Mouse (Mus musculus) left cerebral cortex, postnatal 14 days (tissue): Measurements from ENCODE around the gene Upp2. TPM values are rescaled to one million over a fixed set of nuclear protein-coding genes. Genes with fewer than 3 reads are reported as not detected.

ENCODE experiments used
- DNase-seq, 2 experiments: peaks; one replicate each; pipeline ENCODE4 v3.0.0; 2021 to 2022; ENCODE audit warnings: low spot score in 2 of 2, mixed read lengths in 1 of 2
- intact Hi-C: fragments of 180-260 bp; cut with DNase I; formaldehyde crosslinking; loops from one replicate; pipeline ENCODE4 v1.15.1; 2025
- long read RNA-seq, 2 experiments: library from polyadenylated mRNA; stranded (forward); transcript quantifications; one replicate each; pipeline ENCODE4 v2.0.0; 2021
- total RNA-seq, 2 experiments: library from RNA; stranded (reverse); gene quantifications; 2 replicates each; pipeline ENCODE4 v1.2.3; 2021

The Upp2 gene
- 10 to 100 TPM; 16.7 to 19.4 TPM for total RNA-seq
- long read RNA-seq, experiment 1, transcript Upp2-206 (2 exons, 690 nt) = major isoform, 5 of 17 reads
- long read RNA-seq, experiment 1, partial matches to known transcripts = 3 of 17 reads
- long read RNA-seq, experiment 1, other reads (novel, unspliced or antisense) = 7 of 17 reads
- long read RNA-seq, experiment 2, partial matches to known transcripts = 0 of 15 reads
- long read RNA-seq, experiment 2, other reads (novel, unspliced or antisense) = 11 of 15 reads

DNA sequence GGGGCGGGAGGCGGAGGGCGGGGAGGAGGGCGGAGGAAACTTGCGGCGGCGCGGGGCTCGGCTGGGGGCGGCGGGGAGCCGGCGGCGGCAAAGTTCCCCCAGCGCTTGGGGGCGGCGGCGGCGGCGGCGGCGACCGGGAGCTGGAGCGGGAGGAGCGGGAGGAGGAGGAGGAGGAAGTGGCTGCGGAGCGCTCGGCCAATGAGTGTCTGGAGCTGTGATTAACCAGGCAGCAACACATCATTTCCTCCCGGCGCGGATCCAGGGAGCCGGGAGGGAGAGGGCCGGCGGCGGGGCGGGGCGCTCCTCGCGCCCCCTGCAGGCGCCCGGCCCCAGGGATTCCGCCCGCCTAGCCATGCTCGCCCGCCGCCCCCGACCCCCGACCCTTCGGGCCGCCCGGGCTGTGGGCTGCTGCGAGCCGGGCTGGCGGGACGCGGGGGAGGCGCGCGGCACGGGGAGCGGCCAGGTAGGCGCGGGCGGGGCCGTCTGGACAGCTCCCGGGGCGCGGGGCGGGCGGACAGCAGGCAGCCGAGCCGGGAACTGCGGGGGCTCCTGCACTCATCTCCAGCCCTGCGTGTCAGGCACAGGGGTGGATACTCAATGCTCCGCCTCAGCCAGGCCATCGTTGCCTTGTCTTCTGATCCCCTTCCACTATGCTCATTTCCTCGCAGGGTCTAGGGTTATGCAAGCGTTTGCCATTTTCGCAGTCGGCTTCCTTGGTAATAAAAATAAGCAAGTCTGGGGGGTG, at the start of gene Upp2, which contains the start of gene Acvr1:
Gene Upp2 (plus strand): TSS at position 233 of the 745 bp plus-strand sequence.
Gene Acvr1 (minus strand): TSS at position 92 of the 745 bp plus-strand sequence.
- peak; percentile 89 to 91 for DNase-seq
- intact Hi-C loops = loop anchor here (5.0 kb wide), 3 partner anchors 75 to 100 kb away; no protein-coding TSS in a partner anchor

- DNase-seq = no peak
- intact Hi-C loops = no loop called here
These were observed 48.6 kb upstream of the Upp2 start for GRCm38 (mm10) chr2:58518517-58518916.

DNA sequence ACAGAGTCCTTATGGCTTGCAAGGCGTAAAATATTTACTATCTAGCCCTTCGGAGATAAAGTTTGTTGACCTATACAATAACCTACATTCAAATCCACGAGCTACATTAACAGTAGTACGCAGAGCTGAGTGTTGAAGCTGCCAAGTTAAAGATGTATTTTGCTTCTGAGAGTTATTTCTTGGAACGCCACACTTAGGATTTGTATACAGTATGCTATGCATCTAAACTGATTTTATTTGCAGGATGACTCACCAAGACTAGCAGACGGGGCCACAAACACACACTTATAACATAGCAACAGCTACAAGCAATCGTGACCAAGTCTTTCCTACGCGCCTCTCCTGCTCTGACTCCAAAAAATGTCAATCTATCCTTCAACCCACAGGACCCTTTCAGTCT, 46.4 kb upstream of the Upp2 start:
- intact Hi-C loops = no loop called here
- peak in 1 of 2 experiments; percentile 30 for DNase-seq

GRCm38 (mm10) chr2:58521621-58522020, 45.5 kb upstream of the Upp2 start:
- DNase-seq = no peak
- intact Hi-C loops = no loop called here

DNA sequence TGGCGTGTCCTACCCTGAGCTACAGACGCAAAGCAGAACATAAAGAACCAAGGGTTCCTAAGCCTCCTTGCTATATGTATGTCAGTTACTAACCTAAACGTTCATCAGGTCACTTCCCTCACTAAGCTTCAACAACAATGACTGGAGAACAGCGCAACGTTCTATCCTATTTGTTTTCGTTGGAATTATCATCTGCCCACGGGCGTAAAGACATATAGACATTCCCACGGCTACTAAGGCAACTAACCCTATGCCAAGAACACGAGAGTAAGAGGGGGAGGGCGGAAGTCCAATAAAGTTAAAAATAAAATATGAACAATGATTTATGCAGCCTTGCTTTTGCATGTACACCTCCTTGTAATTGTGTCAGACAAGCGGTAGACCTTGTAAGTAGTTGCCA, 44.0 kb upstream of the Upp2 start:
- intact Hi-C loops = no loop called here
- no peak for DNase-seq

- DNase-seq = no peak
- intact Hi-C loops = no loop called here
These were observed 43.2 kb upstream of the Upp2 start for GRCm38 (mm10) chr2:58523894-58524293.

DNA sequence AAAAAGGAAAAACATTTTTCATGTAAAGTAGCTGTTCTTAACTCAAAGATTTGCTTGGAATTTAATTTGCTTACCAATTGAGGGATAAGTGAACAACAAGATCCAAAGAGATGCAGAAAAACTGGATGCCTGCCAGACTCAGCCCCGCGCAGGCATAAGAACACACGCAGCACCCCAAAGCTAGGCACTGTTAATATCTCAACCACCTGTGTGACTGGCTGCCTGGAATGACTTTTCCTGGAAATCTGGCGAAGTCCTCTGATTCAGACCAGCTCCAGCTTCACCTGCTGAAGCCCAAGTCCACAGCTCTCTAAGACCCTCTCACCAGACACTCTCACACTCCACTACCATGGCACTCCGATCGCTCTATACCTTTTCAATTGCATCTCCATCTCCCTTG, 42.7 kb upstream of the Upp2 start:
- intact Hi-C loops = no loop called here
- peak; percentile 18 to 49 for DNase-seq

DNA sequence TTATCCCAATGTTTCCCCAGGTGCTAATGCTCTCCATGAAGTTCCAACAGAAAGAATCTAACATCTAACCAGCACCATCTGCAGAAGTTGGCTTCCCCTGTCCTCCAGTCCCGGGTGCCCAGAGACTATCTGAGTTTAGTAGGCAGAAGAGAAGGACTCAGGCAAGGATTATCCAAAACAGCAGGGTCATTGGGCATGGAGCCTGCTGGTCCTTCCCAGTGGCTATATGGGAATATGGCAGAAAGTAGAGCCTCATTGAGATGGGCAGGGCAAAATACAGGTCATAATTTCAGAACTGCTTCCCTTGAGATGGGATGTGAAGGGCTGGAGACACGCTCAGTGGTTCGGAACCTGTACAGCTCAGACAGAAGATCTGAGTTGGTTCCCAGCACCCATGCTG, 39.3 kb upstream of the Upp2 start:
- no peak for DNase-seq
- intact Hi-C loops = no loop called here

DNA sequence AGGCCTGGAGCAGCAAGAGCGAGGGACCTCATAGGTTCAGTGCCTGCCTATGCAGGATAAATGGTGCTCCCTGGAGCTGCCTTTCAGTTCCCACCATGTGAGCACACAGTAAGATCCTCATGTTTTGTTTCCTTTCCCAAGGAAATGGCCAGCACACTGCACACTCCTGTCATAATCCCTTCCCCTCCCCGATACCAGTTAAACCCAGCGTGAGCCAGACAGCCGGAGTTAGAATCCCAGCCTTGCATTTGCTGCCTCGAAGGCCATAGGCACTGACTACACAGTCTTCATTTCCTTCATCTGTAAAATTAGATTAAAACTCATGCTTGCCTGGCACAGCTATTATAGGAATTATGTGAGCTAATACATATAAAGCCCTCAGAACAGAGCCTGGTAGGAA, 37.7 kb upstream of the Upp2 start:
- intact Hi-C loops = no loop called here
- no peak for DNase-seq

DNA sequence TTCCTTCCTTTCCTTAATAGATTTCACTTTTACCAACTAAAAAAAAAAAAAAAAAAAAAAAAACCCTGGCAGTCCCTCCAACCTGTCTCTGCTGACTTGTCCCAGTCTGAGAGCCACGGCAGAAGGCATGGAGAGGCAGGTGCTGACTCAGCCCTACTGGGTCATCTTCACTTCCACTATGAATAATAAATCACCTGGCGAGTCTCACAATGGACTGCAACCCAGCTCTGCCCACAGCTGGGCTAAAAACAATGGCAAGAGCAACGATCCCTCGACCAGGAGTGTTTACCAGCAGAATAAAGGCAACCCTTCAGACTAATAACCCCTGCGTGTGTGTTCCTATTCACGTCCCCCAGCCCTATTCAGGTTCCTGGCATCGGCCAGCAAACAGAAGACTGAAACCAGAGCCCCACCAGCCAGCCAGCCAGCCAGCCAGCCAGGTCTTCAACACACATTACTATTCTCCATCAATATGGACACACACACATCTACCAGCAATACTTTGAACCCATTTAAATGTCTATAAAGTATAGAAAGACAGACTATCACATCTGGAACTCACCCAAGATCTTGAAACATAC, 37.1 kb upstream of the Upp2 start:
- no peak for DNase-seq
- intact Hi-C loops = no loop called here

DNA sequence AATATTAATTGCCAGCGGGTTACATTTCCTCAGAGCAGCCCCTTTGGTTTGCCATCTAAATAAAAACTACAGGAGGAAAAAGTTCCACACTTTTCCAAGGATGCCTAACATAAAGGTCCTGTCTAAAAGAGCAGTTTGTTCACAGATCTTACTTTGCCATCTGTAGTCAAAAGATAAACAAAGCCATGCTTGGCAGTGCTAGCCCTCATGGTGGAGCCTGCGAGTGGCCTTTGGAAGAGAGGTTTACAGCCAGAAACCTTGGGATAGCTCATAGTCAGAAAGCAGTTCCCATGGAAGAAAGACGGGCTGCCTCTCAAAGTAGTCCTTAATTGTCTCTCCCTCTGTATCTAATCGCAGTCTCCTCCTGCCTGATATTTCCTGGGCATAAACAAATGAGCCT, 36.6 kb upstream of the Upp2 start:
- intact Hi-C loops = no loop called here
- DNase-seq = no peak

DNA sequence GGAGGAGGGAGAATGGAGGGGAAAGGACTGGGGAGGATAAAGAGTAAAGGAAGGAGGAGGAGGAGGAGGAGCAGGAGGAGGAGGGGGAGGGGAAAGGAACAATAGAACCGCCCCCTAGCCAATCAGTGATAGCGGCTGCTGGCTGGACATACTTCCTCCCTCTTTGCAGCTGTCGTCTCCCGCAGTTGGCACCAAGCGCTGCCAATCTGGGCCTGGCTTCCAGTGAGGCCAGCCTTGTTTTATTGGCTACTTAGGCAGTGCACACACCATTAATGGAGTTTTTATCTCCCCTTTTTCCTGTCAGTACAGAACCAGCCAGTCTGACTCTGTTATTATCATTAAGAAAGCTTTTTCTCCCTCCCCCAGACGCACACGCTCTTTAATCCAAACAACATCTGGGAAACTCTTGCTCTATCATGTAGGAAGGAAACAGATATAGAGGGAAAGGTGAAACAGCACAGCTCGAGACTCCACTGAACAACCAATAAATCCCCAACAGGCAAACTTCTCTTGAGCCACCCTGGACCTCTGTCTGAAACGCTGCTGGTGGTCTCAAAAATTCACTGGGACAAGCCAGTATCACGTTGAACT, 34.7 kb upstream of the Upp2 start:
- intact Hi-C loops = no loop called here
- DNase-seq = peak; percentile 72 to 73

DNA sequence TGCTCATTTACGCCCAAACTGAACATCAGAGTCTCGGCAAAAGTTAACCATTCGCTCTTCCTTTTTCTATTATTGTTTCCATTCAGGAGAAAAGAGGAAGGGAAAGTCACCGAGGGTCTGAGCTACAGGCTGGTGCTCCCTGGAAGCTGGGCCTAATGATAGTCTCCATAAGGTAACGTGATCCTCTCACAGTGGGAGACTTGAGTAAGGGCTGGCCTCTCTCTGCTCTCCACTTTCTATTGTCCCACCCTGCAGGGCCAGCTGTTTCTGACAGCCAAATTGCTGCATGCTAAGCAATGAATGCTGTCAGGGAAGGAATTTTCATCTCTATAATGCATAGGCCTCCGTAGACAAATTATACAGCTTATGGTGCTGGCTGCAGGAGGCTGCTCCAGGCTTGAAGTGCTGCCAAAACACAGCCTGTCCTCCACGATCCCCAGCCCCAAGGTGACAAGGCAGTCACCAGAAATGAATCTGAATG, 33.5 kb upstream of the Upp2 start:
- no peak for DNase-seq
- intact Hi-C loops = no loop called here

DNA sequence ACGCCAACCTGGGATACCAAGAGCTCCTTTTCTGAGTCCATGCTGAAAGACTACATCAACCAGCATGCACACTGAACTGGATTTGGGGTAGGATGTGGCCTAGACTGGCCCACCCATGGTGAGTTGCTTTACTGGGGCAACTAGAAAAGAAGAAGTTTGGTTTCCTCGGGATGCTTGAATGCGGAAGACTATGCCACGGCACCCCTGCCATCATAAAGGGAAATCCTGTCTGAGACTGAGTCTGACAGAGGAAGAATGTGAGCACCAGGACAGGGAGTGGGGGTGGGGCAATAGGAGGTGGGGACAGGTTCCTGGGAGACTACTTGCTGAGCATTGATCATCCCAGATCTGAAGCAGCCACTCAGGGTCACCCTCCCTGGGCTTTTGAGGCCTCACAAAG, 32.7 kb upstream of the Upp2 start:
- intact Hi-C loops = no loop called here
- DNase-seq = peak; percentile 15 to 20

DNA sequence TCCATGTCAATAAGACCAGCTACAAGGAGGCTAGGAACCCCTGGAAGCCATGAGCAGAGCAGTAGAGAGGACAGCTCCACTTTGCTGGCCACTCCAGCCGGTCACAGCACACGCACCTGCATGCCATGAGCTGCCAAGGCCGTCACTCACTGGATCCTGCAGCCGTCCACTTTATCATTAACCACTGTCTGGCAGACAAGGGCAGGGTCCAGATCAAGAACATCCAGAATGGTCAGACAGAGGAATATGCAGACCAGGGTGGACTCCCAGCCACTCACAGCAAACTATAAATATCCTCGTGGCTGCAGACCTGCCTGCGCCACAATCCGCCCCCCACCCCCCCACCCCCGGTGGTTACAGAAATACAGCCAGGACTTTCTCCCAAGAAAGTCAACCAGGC, 31.9 kb upstream of the Upp2 start:
- intact Hi-C loops = no loop called here
- DNase-seq = no peak

DNA sequence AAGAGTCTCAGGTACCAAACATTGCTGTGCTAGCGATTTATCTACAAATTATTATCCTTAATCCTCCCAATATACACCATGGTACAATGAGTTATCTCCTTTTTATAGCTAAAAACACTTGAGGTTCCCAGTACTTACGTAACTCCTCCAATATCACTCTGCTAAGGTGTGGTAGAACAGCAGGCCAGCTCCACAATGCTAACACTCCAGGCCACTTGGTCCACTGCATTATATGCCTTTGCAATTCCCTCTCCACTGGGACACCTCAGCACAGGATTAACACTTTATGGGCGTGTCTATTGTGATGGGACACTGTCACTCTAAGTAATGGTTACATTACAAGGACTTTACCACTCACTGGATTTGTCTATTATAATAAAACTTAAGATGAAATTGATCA, 30.3 kb upstream of the Upp2 start:
- intact Hi-C loops = no loop called here
- DNase-seq = no peak

GRCm38 (mm10) chr2:58538196-58538595, 28.9 kb upstream of the Upp2 start:
- no peak for DNase-seq
- intact Hi-C loops = no loop called here

GRCm38 (mm10) chr2:58543252-58543651, 23.8 kb upstream of the Upp2 start:
- intact Hi-C loops = no loop called here
- no peak for DNase-seq

DNA sequence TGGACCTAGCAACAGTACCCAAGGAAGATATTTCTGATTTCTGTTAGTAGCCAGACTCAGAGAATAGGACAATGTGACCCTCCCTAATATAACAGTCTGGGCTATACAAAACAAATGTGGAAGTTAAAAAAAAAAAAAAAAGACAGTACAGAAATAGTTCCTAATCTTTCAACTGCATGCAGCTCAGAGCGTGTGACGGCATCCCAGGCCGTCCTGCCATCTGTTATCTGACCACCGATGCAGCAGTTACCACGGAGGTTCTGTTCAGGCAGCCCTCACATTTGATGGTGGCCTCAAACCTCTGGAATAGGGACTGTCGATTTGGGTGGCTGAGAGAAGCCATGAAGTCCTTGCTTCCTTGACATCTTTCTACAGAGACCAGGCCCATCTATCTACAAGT, 22.7 kb upstream of the Upp2 start:
- intact Hi-C loops = no loop called here
- no peak for DNase-seq

DNA sequence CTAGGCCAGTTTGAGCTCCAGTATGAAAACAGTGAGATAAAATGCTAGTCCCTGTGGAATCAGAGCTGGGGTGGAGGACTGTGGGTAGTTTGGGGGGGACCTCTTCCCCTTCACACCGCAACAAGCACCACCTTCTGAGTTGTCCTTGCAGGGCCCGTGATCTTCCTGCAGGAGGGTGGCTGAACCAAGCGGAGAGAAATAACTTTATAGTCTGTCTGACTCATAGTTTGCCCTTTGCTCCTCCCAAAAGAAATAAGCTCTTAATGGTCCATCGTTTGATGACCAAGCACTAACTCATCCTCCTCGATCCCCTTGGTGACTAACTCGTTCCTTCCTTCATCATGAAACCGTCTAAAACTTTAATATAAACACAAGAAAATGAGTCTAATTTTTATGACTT, 20.8 kb upstream of the Upp2 start:
- no peak for DNase-seq

More for the DNA sequence above, 20.8 kb upstream of the Upp2 start:
- intact Hi-C loops = no loop called here
